Mouse (Mus musculus) liver, embryonic 14.5 days (tissue): ENCODE measurements around the gene Tmc7. TPM values are rescaled to one million over a fixed set of nuclear protein-coding genes. Genes with fewer than 3 reads are reported as not detected.

Experiments
- ATAC-seq: fragments of 200-750 bp; cut with Nextera tagmentation; 2 replicates; pipeline ENCODE4 v1.8.0; 2017; ENCODE audit warnings: moderate number of reproducible peaks, mild to moderate bottlenecking, moderate library complexity; ENCODE audit not compliant: insufficient read depth
- DNase-seq, 3 experiments: peaks; one replicate each; pipeline ENCODE4 v3.0.0-alpha.2; 2012 to 2013; ENCODE audit warnings: low read depth in 3 of 3, low spot score in 3 of 3
- H3K27ac ChIP-seq: fragments of 300-500 bp; sonication (generic); 2 replicates; pipeline ENCODE4 v1.5.1; 2014; ENCODE audit warnings: moderate library complexity, mild to moderate bottlenecking, control low read depth, inconsistent platforms
- H3K27me3 ChIP-seq: fragments of 300-500 bp; sonication (generic); 2 replicates; pipeline ENCODE4 v1.6.1; 2014; ENCODE audit warnings: mild to moderate bottlenecking, low read length, moderate library complexity; ENCODE audit not compliant: control insufficient read depth, insufficient read depth
- H3K36me3 ChIP-seq: fragments of 300-500 bp; sonication (generic); replicated peaks from 2 replicates; pipeline ENCODE4 v1.6.1; 2014; ENCODE audit warnings: low read depth; ENCODE audit not compliant: control insufficient read depth, insufficient read depth
- H3K4me1 ChIP-seq, 2 experiments: fragments of 200-500 bp in 1 of 2; fragments of 300-500 bp in 1 of 2; sonication (generic) in 1 of 2; replicated peaks; 2 replicates each; pipeline ENCODE4 v1.6.1; 2012 to 2014; ENCODE audit warnings: antibody characterized with exemption in 1 of 2, inconsistent platforms in 1 of 2, low read length in 1 of 2; ENCODE audit not compliant: control insufficient read depth in 2 of 2, insufficient read depth in 2 of 2
- H3K4me2 ChIP-seq: fragments of 300-500 bp; sonication (generic); 2 replicates; pipeline ENCODE4 v1.6.1; 2014; ENCODE audit warnings: low read depth, mild to moderate bottlenecking, control low read depth, moderate library complexity
- H3K4me3 ChIP-seq, 2 experiments: fragments of 200-500 bp in 1 of 2; fragments of 300-500 bp in 1 of 2; sonication (generic) in 1 of 2; 2 replicates each; pipeline ENCODE4 v1.5.1; 2012 to 2014; ENCODE audit warnings: low read depth in 2 of 2, low read length in 2 of 2, mild to moderate bottlenecking in 2 of 2, control low read depth in 1 of 2, inconsistent platforms in 1 of 2, moderate library complexity in 1 of 2; ENCODE audit not compliant: insufficient read depth in 1 of 2
- H3K9ac ChIP-seq: fragments of 300-500 bp; sonication (generic); replicated peaks from 2 replicates; pipeline ENCODE4 v1.6.1; 2014; ENCODE audit warnings: mild to moderate bottlenecking, control low read depth, moderate library complexity
- H3K9me3 ChIP-seq: fragments of 300-500 bp; sonication (generic); 2 replicates; pipeline ENCODE4 v1.6.1; 2016; ENCODE audit warnings: low read length, mixed read lengths; ENCODE audit not compliant: control insufficient read depth
- CTCF ChIP-seq: IDR thresholded peaks from 2 replicates; pipeline ENCODE4 v1.5.1; 2016; ENCODE audit warnings: antibody characterized with exemption, low read depth, control low read depth
- EP300 ChIP-seq: IDR thresholded peaks from 2 replicates; pipeline ENCODE4 v1.6.1; 2016; ENCODE audit warnings: antibody characterized with exemption, low read depth
- WGBS: fragments of 180-500 bp; shearing (Covaris S2); extraction: QIAGEN DNeasy Blood & Tissue Kit; methylation state at CpG from one replicate; pipeline ENCODE4 v1.1.7; 2014; ENCODE audit not compliant: insufficient replicate concordance; 5-methylcytosine and 5-hydroxymethylcytosine counted together
- polyA plus RNA-seq, 2 experiments: library from polyadenylated mRNA; depleted of rRNA in 1 of 2; stranded (reverse) in 1 of 2; unstranded in 1 of 2; fragments of >200 nt; fragmentation: Nextera tagmentation in 1 of 2; extraction: Ambion mirVana in 1 of 2; gene quantifications; 2 replicates each; pipeline versions ENCODE4 v1.2.1 to v1.2.3; 2012 to 2014

Tmc7 gene
- polyA plus RNA-seq, 2 experiments = 0.11 to 0.24 TPM

DNA sequence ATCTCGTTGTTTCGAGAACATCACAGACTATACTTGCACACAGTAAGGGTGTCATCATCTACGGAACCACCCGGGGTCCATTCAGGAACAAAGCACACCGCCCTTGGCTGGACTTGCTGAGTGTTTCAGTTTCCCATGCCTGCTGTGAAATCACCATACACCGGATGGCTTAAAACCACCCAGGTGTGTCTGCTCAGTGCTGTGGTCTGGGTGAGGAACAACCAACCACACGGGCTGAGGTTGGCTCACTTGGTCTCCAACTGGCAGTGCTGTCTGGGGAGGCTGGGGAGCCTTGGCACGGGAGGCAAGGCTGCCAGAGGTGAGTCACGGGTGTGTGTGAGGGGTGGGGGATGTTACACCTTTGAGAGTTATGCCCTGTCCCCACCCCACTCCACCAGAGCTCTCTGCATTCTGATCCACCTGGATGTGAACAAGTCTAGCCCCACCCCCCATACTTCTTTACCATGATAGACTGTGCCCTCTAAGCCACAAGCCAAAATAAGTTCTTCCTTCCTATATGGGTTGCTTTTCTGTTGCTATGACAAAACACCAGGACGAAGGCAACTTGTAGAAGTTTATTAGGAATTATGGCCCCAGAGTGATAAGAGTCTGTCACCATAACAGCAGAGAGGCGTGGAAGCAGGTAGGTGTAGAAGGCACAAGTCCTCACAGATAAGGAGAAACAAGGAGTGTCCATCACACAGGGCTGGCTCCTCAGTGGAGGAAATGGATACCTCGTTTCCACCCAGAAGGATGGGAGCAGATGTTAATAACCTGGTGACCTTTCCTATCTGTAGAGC, 85.4 kb downstream of the Tmc7 start:
- Histone ChIP-seq H3K27ac (no peak overlapping the region), H3K9ac (no peak overlapping the region), H3K27me3 (no peaks in the 10 kb centered on the region), H3K4me2 (no peak overlapping the region), H3K36me3 (no peaks in the 10 kb centered on the region), H3K9me3 (no peaks in the 10 kb centered on the region), H3K4me1 (no peaks in the 10 kb centered on the region), H3K4me3 (no peak overlapping the region)
- DNase-seq (no peak), ATAC-seq (no peak)
- TF ChIP-seq CTCF = no peak
- no peak for TF ChIP-seq EP300
- WGBS = 51% methylated on average over 12 of the region's 12 CpGs

DNA sequence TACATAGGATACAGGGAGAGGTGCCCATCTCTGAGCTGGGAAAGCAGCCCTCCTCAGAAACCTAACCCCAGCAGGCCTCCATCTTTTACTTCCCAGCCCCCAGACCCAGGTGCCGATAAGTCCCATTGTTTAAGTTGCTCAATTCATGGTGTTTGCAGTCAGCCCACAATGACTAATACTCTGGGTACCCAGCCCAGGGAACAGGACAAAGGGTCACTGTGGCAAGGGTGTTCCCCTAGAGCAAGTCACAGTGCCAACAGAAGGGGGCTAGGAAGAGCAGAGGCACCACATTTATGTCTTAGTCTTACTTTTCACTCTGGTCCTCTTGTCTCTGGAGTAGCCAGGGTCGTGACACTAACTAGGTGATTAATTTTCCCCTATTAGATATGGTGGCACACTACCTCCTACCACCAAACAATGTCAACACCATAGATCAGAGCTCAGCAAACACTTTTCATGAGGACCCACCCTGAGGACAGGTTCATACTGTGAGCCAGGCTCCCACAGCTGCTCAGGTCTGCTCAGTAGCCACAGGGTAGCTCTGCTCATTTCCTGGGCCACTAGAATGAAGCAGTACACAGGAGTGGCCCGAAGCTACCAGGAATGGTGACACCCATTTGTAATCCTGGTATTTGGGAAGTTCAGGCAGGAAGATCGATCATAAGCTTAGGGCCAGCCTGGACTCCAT, 89.5 kb downstream of the Tmc7 start:
- TF ChIP-seq CTCF (no peak), EP300 (no peak)
- WGBS = 50% methylated on average over 4 of the region's 4 CpGs
- H3K27me3 ChIP-seq = peaks cover 17% of the 10 kb centered on the region

DNA sequence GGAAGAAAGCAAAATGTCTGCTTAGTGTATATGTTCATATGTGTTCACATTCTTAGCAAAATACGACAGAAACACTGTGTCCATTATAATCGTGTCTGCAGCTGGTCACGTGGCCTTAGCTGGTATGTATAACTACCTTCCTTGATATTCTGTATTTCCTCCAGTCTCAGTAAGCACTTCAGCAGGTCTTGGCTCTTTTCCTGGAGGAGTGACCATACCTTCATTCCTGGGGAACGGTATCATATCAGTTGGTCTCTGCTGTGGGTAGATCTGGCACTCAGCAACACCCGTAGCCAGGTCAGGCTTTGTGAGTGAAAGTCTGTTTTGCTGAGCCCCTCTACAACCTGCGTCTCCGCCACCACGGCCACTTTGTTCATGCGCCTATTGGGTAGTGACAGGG, 90.6 kb downstream of the Tmc7 start:
- 74% methylated on average over 9 of the region's 9 CpGs for WGBS
- Histone ChIP-seq H3K27ac (no peak overlapping the region), H3K9me3 (no peaks in the 10 kb centered on the region), H3K27me3 (peaks cover 17% of the 10 kb centered on the region), H3K9ac (no peak overlapping the region), H3K36me3 (no peaks in the 10 kb centered on the region), H3K4me2 (no peak overlapping the region), H3K4me3 (no peak overlapping the region), H3K4me1 (peaks cover 0 to 4% of the 10 kb centered on the region in 2 experiments; a peak in 2 of 4 replicates)
- no peak for TF ChIP-seq EP300
- TF ChIP-seq CTCF = no peak
- DNase-seq (no peak), ATAC-seq (no peak)

More for the DNA sequence above, 89.5 kb downstream of the Tmc7 start:
- no peak for ATAC-seq
- no peak for DNase-seq
- Histone ChIP-seq H3K36me3 (no peaks in the 10 kb centered on the region), H3K4me3 (no peak overlapping the region), H3K9me3 (no peaks in the 10 kb centered on the region), H3K9ac (no peak overlapping the region), H3K4me1 (peaks cover 0 to 4% of the 10 kb centered on the region in 2 experiments; a peak in 2 of 4 replicates), H3K27ac (no peak overlapping the region), H3K4me2 (no peak overlapping the region)

DNA sequence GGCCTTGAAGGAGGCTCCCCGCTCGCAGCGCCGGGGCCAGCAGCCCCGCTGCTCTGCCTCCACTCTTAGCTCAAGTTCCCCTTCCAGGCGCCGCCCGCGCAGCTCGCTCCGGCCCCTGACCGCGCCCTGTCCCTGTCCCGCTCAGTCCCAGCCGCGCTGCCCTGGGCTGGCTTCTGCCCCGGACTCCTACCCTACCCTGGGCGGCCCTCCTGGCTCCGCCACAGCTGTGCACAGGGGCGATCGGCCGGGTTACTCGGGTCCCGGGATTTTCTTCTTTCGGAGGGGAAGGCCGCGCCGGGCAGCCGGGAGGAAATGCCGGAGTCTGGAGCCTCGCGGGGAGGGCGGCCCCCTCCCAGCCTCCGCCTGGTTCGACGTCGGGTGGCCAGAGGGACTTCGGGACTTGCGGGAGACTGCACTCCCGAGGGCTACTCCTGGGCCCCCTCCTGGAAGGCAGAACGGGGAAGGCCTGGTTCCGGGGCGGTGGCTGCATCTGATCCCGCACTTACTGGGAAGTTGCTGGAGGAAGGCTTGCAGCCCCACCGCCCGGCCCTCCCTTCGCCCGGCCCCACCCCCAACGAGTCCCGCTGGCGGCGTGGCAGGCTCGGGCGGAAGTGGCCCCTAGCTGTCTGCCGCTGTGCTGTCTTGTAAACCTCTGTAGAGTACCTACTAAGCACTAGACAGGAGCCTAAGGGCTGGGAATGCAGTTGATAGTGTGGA, 92.9 kb downstream of the Tmc7 start, which contains the start of gene Itpripl2:
TSS of gene Itpripl2 (minus strand) at position 545 of the 717 bp plus-strand sequence.
- WGBS = under 1% methylated on average over 55 of the region's 55 CpGs

More for the DNA sequence above, 92.9 kb downstream of the Tmc7 start, which contains the start of gene Itpripl2:
- peak within 1 kb of the TSS; percentile 7; the same call in 1 of the 2 replicates for H3K27ac ChIP-seq
- peaks cover 17% of the 10 kb centered on the region for H3K27me3 ChIP-seq
- DNase-seq = peak in 1 of 3 experiments; percentile 29
- peaks cover 0 to 9% of the 10 kb centered on the region in 2 experiments; a peak in 2 of 4 replicates for H3K4me1 ChIP-seq
- no peak for TF ChIP-seq CTCF
- TF ChIP-seq EP300 = no peak
- ATAC-seq = peak; percentile 71
- H3K36me3 ChIP-seq = no peaks in the 10 kb centered on the region
- no peaks in the 10 kb centered on the region for H3K9me3 ChIP-seq
- H3K4me3 ChIP-seq = peak within 1 kb of the TSS; percentile 49 to 58
- peak within 1 kb of the TSS; percentile 57 for H3K9ac ChIP-seq
- peak within 1 kb of the TSS; percentile 61 for H3K4me2 ChIP-seq
